Mouse (Mus musculus): ENCODE measurements around the gene Gnas. TPM values are rescaled to one million over a fixed set of nuclear protein-coding genes. Genes with fewer than 3 reads are reported as not detected.
"Not testable (repeated sequence)": the region's sequence is repeated elsewhere in the genome, so short reads cannot be mapped to it uniquely, and the experiment has no call there.

Gnas gene
- polyA plus RNA-seq, 1 experiment from 2014 or later, result 1,043 TPM

- no peaks in the 10 kb centered on the region; the same call in 1 of the 2 replicates for H3K27me3 ChIP-seq (ENCODE audit: low read depth, poor library complexity, severe bottlenecking)
- H3K4me3 ChIP-seq, result no peak overlapping the region
- no peaks in the 10 kb centered on the region for H3K9me3 ChIP-seq (replicated peaks)
- no peak for DNase-seq (ENCODE audit: low spot score)
- H3K36me3 ChIP-seq, result no peaks in the 10 kb centered on the region
- 81% methylated on average over 2 of the region's 2 CpGs for WGBS
- 0 out of 2 replicates have a peak overlapping the region, but pooled peaks have one; percentile 25 for H3K27ac ChIP-seq (replicated peaks)
- peaks cover 24% of the 10 kb centered on the region for H3K4me1 ChIP-seq
Observed at GRCm38 (mm10) chr2:174312661-174313060, 28.5 kb downstream of the Gnas start.

- not testable (repeated sequence) for H3K27ac ChIP-seq (replicated peaks); H3K36me3 ChIP-seq; H3K4me3 ChIP-seq; DNase-seq (ENCODE audit: low spot score); H3K27me3 ChIP-seq (ENCODE audit: low read depth, poor library complexity, severe bottlenecking); H3K9me3 ChIP-seq (replicated peaks)
- H3K4me1 ChIP-seq, result peaks cover 24% of the 10 kb centered on the region
Observed at GRCm38 (mm10) chr2:174315445-174315844, 31.3 kb downstream of the Gnas start.

DNA sequence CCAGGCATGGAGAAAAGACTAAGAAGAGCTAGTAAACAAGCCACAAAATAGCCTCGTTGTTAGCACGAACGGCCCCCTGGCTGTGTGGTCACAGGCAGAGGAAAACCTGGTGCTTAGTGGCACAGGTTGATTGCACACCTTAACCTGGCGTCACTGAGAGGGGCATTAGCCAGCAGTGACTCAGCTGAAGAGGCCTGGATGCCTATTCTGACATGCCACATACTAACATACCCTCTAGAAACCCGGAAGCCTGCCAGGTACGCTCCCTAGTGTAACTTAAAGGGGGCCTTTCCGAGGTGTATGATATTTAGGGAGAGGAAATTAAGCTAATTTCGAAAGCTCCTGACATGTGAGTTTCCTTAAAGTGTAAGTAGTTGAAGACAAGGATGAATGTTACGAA lies 32.5 kb downstream of the Gnas start:
- H3K27me3 ChIP-seq (ENCODE audit: low read depth, poor library complexity, severe bottlenecking), result no peaks in the 10 kb centered on the region
- 93% methylated on average over 9 of the region's 9 CpGs for WGBS
- H3K4me1 ChIP-seq, result peaks cover 13% of the 10 kb centered on the region
- H3K9me3 ChIP-seq (replicated peaks), result no peaks in the 10 kb centered on the region
- no peak overlapping the region for H3K27ac ChIP-seq (replicated peaks)
- no peak for DNase-seq (ENCODE audit: low spot score)
- H3K4me3 ChIP-seq, result no peak overlapping the region
- H3K36me3 ChIP-seq, result no peaks in the 10 kb centered on the region

GRCm38 (mm10) chr2:174325989-174326388 lies 41.9 kb downstream of the Gnas start:
- Histone ChIP-seq H3K4me1 (peaks cover 25% of the 10 kb centered on the region), H3K9me3 (replicated peaks) (peaks cover 17% of the 10 kb centered on the region), H3K4me3 (peak overlapping the region; percentile 93), H3K27me3 (ENCODE audit: low read depth, poor library complexity, severe bottlenecking) (no peaks in the 10 kb centered on the region), H3K36me3 (peaks cover 27% of the 10 kb centered on the region), H3K27ac (replicated peaks) (no peak overlapping the region)
- no peak for DNase-seq (ENCODE audit: low spot score)
- 59% methylated on average over 4 of the region's 4 CpGs for WGBS

- WGBS, result 58% methylated on average over 8 of the region's 8 CpGs
- Histone ChIP-seq H3K4me1 (peaks cover 29% of the 10 kb centered on the region), H3K27ac (replicated peaks) (peak overlapping the region; percentile 80; the same call in 1 of the 2 replicates), H3K4me3 (peak overlapping the region; percentile 93), H3K27me3 (ENCODE audit: low read depth, poor library complexity, severe bottlenecking) (no peaks in the 10 kb centered on the region), H3K9me3 (replicated peaks) (peaks cover 17% of the 10 kb centered on the region), H3K36me3 (peaks cover 27% of the 10 kb centered on the region)
- no peak for DNase-seq (ENCODE audit: low spot score)
Observed at GRCm38 (mm10) chr2:174326481-174326880, 42.4 kb downstream of the Gnas start.

- peak; percentile 73 for DNase-seq (ENCODE audit: low spot score)
- WGBS, result 50% methylated on average over 64 of the region's 64 CpGs
- Histone ChIP-seq H3K27ac (replicated peaks) (peak overlapping the region; percentile 80), H3K4me1 (peaks cover 38% of the 10 kb centered on the region), H3K36me3 (peaks cover 27% of the 10 kb centered on the region), H3K9me3 (replicated peaks) (peaks cover 17% of the 10 kb centered on the region), H3K4me3 (peak overlapping the region; percentile 93), H3K27me3 (ENCODE audit: low read depth, poor library complexity, severe bottlenecking) (no peaks in the 10 kb centered on the region)
Observed at GRCm38 (mm10) chr2:174327295-174327981, 43.3 kb downstream of the Gnas start.

- peak; percentile 35 for DNase-seq (ENCODE audit: low spot score)
- Histone ChIP-seq H3K9me3 (replicated peaks) (peaks cover 17% of the 10 kb centered on the region), H3K36me3 (peaks cover 27% of the 10 kb centered on the region), H3K4me1 (peaks cover 48% of the 10 kb centered on the region), H3K27me3 (ENCODE audit: low read depth, poor library complexity, severe bottlenecking) (no peaks in the 10 kb centered on the region), H3K27ac (replicated peaks) (peak overlapping the region; percentile 100), H3K4me3 (peak overlapping the region; percentile 93)
- WGBS, result 47% methylated on average over 46 of the region's 46 CpGs
Observed at GRCm38 (mm10) chr2:174328358-174328905, 44.3 kb downstream of the Gnas start.

DNA sequence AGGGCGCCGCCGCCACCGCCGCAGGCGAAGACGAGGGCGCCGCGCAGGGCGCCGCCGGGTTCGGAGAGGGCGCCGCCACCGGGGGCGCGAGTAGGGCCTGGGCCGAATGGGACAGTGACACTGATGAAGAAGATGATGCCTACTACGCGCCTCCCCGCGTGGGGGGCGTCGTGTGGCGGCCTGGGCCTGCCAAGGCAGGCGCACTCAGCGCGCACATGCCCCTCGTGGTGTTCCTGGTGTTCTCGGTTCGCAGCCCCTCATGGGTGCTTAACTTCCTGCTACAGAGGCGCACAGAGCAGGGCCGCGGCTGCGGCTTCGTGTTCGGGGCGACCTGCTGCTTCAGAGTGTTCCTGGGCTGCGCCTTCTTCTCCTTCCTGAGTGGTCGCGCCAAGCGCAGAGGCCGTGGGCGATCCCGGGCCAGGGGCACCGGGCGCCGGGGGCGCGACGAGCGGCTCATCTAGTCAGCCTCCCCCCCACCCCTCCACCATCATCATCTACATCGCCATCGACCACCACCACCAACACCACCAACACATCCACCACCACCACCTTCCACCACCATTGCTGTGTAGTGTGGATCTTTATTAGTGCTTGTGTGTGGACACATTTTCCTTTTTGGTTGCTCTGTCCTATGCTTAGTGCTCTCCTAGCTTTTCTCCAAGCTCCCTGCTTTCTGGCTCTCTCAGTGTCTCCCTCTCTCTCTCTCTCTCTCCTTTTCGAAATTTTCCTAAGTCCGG lies 45.0 kb downstream of the Gnas start:
- Histone ChIP-seq H3K27me3 (ENCODE audit: low read depth, poor library complexity, severe bottlenecking) (no peaks in the 10 kb centered on the region), H3K9me3 (replicated peaks) (peaks cover 17% of the 10 kb centered on the region), H3K4me3 (peak overlapping the region; percentile 93), H3K36me3 (peaks cover 25% of the 10 kb centered on the region), H3K27ac (replicated peaks) (peak overlapping the region; percentile 100), H3K4me1 (peaks cover 55% of the 10 kb centered on the region)
- WGBS, result 42% methylated on average over 58 of the region's 58 CpGs
- peak; percentile 52 for DNase-seq (ENCODE audit: low spot score)

DNA sequence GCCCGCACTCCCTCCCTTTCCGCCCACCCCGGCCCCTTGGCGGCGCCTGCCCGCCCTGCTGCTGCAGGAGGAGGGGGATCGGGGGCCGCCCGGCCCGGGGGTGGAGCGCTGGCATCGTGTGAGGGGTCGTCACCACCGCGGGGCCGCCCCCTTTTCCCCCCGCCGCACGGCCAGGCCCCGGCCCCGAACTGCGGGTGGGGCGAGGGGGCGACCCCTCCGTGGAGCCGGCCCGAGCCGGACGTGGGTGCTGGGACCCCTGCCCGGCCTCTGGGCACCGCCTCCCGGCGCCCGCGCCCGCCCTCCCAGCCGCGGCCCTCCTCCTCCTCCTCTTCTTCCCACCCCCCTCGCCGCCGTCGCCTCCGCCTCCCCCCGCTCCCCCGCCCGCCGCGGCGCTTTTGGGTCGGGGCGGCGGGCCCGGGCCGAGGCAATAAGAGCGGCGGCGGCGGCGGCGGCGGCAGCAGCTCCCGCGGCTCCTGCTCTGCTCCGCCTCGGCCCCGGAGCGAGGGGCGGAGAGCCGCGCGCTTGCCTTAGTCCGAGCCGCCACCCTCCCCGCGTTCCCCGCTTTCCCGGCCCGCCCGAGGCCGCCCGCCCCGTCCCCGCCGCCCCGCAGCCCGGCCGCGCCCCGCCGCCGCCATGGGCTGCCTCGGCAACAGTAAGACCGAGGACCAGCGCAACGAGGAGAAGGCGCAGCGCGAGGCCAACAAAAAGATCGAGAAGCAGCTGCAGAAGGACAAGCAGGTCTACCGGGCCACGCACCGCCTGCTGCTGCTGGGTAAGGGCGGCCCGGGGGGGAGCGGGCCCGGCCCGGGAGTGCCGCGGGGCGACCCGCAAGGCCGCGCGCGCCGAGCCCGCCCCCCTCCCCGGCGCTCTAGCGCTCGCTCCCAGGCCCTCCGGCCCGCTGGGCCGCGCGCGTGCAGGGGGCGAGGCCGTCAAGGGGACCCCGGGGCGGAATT lies 45.8 kb downstream of the Gnas start:
- H3K4me1 ChIP-seq, result peaks cover 63% of the 10 kb centered on the region
- under 1% methylated on average over 116 of the region's 131 CpGs for WGBS
- peaks cover 33% of the 10 kb centered on the region for H3K36me3 ChIP-seq
- peak overlapping the region; percentile 93 for H3K4me3 ChIP-seq
- peak overlapping the region; percentile 100 for H3K27ac ChIP-seq (replicated peaks)
- peak; percentile 91 for DNase-seq (ENCODE audit: low spot score)
- peaks cover 17% of the 10 kb centered on the region for H3K9me3 ChIP-seq (replicated peaks)
- no peaks in the 10 kb centered on the region for H3K27me3 ChIP-seq (ENCODE audit: low read depth, poor library complexity, severe bottlenecking)

DNA sequence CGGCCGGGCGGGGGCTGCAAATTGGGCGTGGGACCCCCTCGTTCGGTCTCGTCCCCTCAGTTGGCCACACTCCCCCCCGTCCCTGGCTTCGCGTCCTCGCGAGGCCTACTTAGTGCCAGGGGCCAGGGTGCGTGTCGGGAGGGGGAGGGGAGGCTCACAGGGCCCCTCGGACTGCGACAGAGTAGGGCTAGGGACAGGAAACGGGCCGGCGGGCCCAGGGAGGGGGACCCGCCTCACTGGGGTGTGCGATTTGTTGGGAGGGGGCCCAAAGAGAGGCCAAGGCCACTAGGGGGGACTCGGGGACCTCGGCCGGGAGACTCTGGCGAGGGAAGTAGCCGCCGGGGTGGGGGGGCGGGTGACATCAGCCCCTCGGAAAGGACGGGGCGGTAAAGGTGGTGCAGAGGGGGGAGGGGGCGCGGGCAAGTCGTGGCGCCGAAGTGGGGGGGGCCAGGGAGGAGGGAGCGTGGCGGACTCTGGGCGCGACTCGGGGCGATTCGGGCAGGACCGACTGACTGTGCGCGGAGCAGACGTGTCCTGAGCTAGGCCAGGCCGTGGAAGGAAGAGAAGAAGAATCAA lies 46.6 kb downstream of the Gnas start:
- DNase-seq (ENCODE audit: low spot score), result peak; percentile 85
- H3K4me3 ChIP-seq, result peak overlapping the region; percentile 93
- H3K36me3 ChIP-seq, result peaks cover 36% of the 10 kb centered on the region
- H3K9me3 ChIP-seq (replicated peaks), result peaks cover 17% of the 10 kb centered on the region
- peak overlapping the region; percentile 100 for H3K27ac ChIP-seq (replicated peaks)
- H3K27me3 ChIP-seq (ENCODE audit: low read depth, poor library complexity, severe bottlenecking), result no peaks in the 10 kb centered on the region
- H3K4me1 ChIP-seq, result peaks cover 71% of the 10 kb centered on the region
- WGBS, result 2% methylated on average over 48 of the region's 48 CpGs

GRCm38 (mm10) chr2:174331282-174332030 lies 47.3 kb downstream of the Gnas start:
- 27% methylated on average over 12 of the region's 12 CpGs for WGBS
- DNase-seq (ENCODE audit: low spot score), result no peak

More at GRCm38 (mm10) chr2:174331282-174332030, 47.3 kb downstream of the Gnas start:
- no peaks in the 10 kb centered on the region for H3K27me3 ChIP-seq (ENCODE audit: low read depth, poor library complexity, severe bottlenecking)
- peaks cover 40% of the 10 kb centered on the region for H3K36me3 ChIP-seq
- H3K4me3 ChIP-seq, result peak overlapping the region; percentile 93
- peaks cover 72% of the 10 kb centered on the region for H3K4me1 ChIP-seq
- H3K9me3 ChIP-seq (replicated peaks), result peaks cover 17% of the 10 kb centered on the region
- H3K27ac ChIP-seq (replicated peaks), result peak overlapping the region; percentile 100
